Mouse (Mus musculus): ENCODE data around the gene Vps13d.
A peak's percentile ranks its signal among the peaks of the same experiment; 100 is the strongest.

The Vps13d gene

GRCm38 (mm10) chr4:145005943-145006545 is 188.8 kb downstream of the Vps13d start:
- no peak for DNase-seq (ENCODE audit: low spot score in 2 of 2)

DNA sequence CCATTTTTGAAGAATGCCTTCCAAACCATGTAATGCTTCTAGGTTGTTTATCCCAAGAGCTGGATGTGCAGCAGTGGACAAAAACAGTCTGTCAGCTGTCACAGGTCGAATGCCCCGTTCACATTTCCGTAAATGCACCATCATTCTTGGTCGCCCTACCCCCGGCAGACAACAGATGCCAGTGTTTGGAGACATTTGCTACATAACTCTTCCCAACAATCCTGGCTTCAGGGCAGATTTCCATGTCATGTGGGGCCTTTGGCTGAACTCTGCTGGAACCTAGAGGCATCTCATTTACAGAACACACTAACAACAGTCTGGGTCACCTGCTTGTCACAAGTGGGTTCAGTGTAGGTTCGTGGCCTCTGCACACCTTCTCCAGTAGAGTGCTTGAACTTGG is 190.6 kb downstream of the Vps13d start:
- no peak for DNase-seq (ENCODE audit: low spot score in 2 of 2)

GRCm38 (mm10) chr4:145002733-145003132 is 192.1 kb downstream of the Vps13d start:
- DNase-seq (ENCODE audit: low spot score in 2 of 2) = no peak

DNA sequence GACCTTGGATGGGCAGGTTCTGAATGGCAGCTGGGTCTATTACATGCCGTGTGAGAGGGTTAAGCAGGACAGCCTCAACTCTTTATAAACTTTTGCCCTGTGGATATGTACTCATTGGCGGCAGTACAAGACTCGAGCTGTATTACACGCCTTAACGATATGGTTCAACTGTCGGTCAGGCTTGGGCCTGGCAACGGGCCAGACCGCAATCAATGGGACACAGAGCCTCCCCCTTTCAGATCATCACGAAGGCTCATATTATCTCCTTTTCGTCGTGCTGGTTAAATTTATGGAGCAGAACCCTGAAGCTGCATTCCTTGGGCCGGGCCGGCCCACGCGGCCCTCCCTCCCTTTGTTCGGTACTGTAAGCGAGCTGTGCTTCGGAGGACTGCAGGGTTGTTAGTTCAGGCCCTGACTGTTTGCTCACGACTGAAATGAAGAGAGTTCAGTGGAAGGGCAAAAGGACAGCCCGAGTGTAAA is 194.9 kb downstream of the Vps13d start:
- peak in 1 of 2 experiments; percentile 13 for DNase-seq (ENCODE audit: low spot score in 2 of 2)

DNA sequence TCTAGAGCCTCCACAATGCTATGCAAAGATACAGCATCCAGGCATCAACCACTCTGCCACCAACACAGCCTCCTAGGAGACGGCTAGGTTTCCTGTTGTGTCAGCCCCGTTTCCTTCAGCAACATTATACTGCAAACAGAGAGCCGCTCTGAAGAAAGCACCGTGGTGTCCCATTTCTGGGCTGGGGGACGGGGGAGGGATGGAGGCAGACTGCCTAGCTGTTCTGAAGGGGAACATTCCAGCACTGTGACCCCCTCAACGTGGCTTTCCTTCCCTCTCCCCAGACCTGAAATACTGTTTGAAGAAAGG is 195.3 kb downstream of the Vps13d start:
- no peak for DNase-seq (ENCODE audit: low spot score in 2 of 2)

GRCm38 (mm10) chr4:144998808-144999571 is 195.8 kb downstream of the Vps13d start:
- no peak for DNase-seq (ENCODE audit: low spot score in 2 of 2)

GRCm38 (mm10) chr4:144997887-144998658 is 196.7 kb downstream of the Vps13d start:
- no peak for DNase-seq (ENCODE audit: low spot score in 2 of 2)

DNA sequence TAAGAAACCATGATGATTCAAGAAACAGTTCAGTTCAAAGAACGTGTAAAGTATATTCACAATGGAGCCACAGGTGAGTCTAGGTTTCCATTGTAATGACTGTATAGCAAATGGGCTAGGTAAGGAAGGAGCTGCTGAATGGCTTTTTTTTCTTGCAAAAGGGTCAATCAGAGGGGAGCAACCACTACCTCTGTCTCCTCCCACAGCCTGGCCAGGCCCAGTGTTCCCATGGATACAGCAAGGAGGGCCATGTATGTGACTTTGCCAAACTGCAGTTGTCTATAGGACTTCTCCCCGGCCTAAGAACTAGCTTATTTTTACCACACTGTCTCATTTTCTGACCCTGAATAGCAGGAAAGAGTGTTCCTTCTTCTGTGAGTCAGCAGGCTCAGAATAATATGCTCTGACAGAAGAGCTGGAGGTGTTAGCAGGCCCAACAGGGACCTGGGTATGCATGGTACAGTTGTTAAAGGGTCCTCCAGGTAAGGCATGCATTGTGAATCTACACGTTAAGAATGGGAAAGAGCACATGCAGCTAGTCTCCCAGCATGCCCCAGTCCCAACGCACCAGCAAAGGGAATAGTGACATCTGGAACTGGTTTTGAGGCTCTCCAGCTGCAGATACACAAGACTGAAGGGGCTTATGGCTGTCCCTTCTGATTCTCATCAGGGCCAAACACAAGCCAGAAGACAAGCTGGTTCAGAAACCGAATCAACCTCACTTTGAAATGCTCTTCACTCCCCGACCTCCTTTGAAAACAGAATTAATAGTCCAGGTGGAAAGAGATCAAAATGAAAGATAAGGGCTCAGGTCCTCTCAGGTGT is 197.6 kb downstream of the Vps13d start:
- DNase-seq (ENCODE audit: low spot score in 2 of 2) = no peak

GRCm38 (mm10) chr4:144995826-144996225 is 199.0 kb downstream of the Vps13d start:
- DNase-seq (ENCODE audit: low spot score in 2 of 2) = no peak

DNA sequence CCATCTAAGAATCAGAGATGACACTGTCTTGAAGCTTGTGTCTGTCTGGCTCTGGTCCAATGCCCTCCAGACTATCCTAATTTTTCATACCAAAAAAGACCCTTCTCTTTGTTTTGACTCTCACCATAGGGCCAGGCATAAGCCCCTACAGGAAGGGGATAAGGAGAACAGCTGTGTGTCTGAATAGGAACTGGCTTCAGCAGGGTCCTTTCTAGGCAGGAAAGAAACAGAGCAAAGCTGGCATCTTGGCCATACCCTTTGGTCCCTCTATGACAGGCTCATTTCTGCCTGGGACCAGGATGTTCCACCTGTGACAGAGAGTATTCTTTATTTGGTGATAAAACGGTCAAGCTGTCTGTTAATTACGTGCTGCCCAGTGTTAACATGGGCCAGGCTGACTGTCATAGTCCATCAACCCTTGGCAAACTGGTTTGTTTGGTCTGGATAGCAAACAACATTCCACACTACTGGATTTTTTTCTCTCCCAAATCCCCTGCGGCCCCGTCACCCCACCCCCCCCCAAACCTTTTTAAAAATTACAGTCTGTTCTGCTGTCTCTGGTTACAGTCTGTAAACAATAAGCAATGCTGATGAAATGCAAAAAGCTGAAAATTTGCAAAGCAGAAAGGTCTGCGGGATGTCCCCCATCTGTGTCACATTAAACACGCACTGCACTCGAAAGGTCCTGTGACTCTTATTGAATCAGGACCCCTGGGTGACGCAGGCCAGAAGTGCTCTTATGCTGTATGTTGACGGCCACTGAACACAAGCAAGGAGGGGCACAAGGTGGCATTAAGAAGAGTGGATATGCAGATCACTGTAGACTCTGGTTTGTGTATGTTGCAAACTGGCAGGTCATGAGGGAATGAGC is 201.5 kb downstream of the Vps13d start:
- DNase-seq (ENCODE audit: low spot score in 2 of 2) = no peak

DNA sequence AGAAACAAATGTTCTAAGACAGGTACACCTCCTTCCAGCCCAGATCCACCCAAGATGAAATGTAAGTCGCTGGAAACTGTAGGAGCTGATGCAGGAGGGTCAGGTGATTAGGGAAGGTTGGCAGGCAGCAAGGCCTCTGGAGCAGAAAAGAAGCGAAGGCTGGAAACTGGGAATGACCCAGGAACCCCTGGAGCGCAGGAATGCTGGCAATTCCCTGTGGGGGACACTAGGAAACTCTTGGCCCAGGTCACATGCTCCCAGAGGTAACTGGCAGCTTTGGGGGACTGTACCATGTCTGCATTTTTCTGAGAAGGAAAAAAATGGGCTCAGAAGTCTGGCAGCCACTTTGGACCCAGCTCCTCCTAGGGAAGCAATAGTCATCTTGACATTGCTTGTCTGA is 202.4 kb downstream of the Vps13d start:
- no peak for DNase-seq (ENCODE audit: low spot score in 2 of 2)

- DNase-seq (ENCODE audit: low spot score in 2 of 2) = no peak
Measured at GRCm38 (mm10) chr4:144988443-144989206, 206.2 kb downstream of the Vps13d start.

- DNase-seq (ENCODE audit: low spot score in 2 of 2) = no peak
Measured at GRCm38 (mm10) chr4:144986016-144986805, 208.6 kb downstream of the Vps13d start.

GRCm38 (mm10) chr4:144983821-144984371 is 210.9 kb downstream of the Vps13d start:
- DNase-seq (ENCODE audit: low spot score in 2 of 2) = no peak

DNA sequence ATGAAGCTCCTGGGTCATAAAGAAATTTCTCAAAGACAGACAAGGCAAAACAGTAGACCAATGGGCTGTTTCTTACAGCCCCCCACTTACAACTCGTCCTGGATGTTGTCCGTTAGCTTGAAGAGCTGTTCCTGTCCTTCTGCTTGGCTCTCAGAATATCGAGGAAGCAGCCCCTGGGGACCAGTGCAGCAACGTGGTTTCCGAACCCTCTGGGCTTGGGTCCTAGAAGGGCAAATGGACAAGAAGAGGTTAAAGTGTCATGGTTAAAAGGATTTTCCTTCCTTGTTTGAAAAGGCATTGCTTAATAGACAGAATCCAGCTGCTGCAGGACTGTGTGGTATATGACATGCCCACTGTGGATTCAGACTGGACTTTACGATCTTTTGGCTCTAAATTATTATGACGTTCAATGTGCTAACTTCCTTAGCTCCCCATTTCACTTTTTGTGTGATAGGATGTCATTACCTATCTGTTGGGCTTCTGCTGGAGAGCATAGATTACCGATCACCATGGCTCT is 211.5 kb downstream of the Vps13d start:
- no peak for DNase-seq (ENCODE audit: low spot score in 2 of 2)

DNA sequence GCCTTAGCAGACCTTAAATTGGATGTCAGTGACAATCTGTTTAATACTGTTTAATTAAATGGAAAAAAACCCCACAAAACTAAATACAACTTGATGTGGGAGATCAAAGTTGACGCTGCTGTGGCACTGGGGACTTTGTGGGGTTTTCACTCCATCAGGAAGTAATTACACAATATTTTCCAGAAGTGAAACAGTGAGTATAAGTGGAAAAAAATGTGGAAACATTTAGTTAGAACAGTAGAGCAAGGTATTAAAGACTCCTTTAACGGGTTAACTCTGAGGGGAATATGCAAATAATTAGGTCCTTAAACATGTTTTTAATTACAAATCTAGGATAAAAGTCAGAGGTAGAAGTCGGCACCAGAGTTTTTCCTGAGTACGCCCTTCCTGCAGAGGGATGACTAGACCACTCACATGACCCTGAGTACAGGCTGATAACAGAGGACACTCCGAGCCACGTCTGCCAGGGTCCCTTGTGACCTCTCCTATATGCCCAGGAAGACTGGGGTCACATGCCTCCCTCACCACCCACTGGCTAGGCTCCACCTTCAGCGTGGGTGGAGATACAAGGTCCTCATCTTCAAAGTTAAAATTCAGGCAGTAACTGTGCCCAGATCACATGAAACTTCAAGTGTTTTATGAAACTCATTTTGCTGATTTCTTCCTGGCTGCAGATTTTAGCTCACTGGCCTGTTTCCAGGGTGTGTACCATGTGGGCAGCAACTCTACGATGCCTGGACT is 213.8 kb downstream of the Vps13d start:
- no peak for DNase-seq (ENCODE audit: low spot score in 2 of 2)

DNA sequence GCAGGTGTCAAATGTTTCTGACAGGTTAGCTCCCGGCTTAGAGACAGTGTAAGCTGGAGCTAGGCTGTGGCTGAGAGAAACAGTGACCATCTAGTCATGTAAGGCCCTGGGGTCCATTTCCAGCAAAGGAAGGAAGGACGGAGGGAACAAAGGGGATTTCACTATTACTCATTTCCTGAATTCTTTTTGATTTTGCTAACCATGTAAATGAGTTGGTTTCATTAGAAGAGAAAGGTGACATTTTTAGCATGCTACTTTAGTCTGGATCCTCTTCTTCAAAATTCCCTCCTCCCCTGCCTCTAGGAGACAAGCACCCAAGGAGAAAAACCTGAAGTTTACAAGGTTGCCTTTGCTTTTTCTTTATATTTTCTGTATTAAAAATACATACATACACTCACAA is 214.7 kb downstream of the Vps13d start:
- no peak for DNase-seq (ENCODE audit: low spot score in 2 of 2)

GRCm38 (mm10) chr4:144978039-144978438 is 216.8 kb downstream of the Vps13d start:
- DNase-seq (ENCODE audit: low spot score in 2 of 2) = no peak
